Mouse (Mus musculus) midbrain, embryonic 13.5 days (tissue): ENCODE measurements at regions not wholly inside any gene's neighbourhood (a gene's known extent, or its start where the extent isn't known, plus 50 kb on each side); places are given as distances from the start of the nearest gene placed in this dataset. TPM values are rescaled to one million over a fixed set of nuclear protein-coding genes. Genes with fewer than 3 reads are reported as not detected.

Source experiments
- ATAC-seq: fragments of 200-750 bp; cut with Nextera tagmentation; 2 replicates; pipeline ENCODE4 v1.8.0; 2017; ENCODE audit warnings: mild to moderate bottlenecking, moderate TSS enrichment, moderate library complexity
- H3K27ac ChIP-seq: fragments of 300-500 bp; sonication (generic); 2 replicates; pipeline ENCODE4 v1.5.1; 2015; ENCODE audit warnings: inconsistent platforms, mild to moderate bottlenecking, moderate library complexity
- H3K27me3 ChIP-seq: fragments of 300-500 bp; sonication (generic); 2 replicates; pipeline ENCODE4 v1.6.1; 2015; ENCODE audit warnings: mild to moderate bottlenecking, inconsistent platforms
- H3K36me3 ChIP-seq: fragments of 300-500 bp; sonication (generic); 2 replicates; pipeline ENCODE4 v1.6.1; 2015; ENCODE audit warnings: mild to moderate bottlenecking, inconsistent platforms
- H3K4me1 ChIP-seq: fragments of 300-500 bp; sonication (generic); replicated peaks from 2 replicates; pipeline ENCODE4 v1.6.1; 2015; ENCODE audit warnings: inconsistent platforms
- H3K4me2 ChIP-seq: fragments of 300-500 bp; sonication (generic); replicated peaks from 2 replicates; pipeline ENCODE4 v1.6.1; 2015; ENCODE audit warnings: moderate library complexity, mild to moderate bottlenecking, inconsistent platforms
- H3K4me3 ChIP-seq: fragments of 300-500 bp; sonication (generic); replicated peaks from 2 replicates; pipeline ENCODE4 v1.5.1; 2015; ENCODE audit warnings: mild to moderate bottlenecking, inconsistent platforms
- H3K9ac ChIP-seq: fragments of 300-500 bp; sonication (generic); replicated peaks from 2 replicates; pipeline ENCODE4 v1.6.1; 2015; ENCODE audit warnings: mild to moderate bottlenecking, inconsistent platforms
- H3K9me3 ChIP-seq: fragments of 300-500 bp; sonication (generic); 2 replicates; pipeline ENCODE4 v1.6.1; 2016; ENCODE audit warnings: mild to moderate bottlenecking, inconsistent platforms
- WGBS: fragments of 180-500 bp; shearing (Covaris S2); methylation state at CpG from one replicate; pipeline ENCODE4 v1.1.7; 2015; 5-methylcytosine and 5-hydroxymethylcytosine counted together
- microRNA-seq: library from miRNA; unstranded; fragments of <30 nt; microRNA quantifications from one replicate; pipeline ENCODE4, GENCODE M21; 2016

- no peaks in the 10 kb centered on the region for H3K27me3 ChIP-seq
- H3K4me3 ChIP-seq = no peak overlapping the region
- no peaks in the 10 kb centered on the region for H3K36me3 ChIP-seq
- H3K27ac ChIP-seq = no peak overlapping the region
- H3K4me1 ChIP-seq = no peaks in the 10 kb centered on the region
- ATAC-seq = no peak
- H3K9ac ChIP-seq = no peak overlapping the region
- no peaks in the 10 kb centered on the region for H3K9me3 ChIP-seq
- H3K4me2 ChIP-seq = no peak overlapping the region
Measured at GRCm38 (mm10) chr10:44589352-44589751, 61.1 kb upstream of the Prdm1 start.

DNA sequence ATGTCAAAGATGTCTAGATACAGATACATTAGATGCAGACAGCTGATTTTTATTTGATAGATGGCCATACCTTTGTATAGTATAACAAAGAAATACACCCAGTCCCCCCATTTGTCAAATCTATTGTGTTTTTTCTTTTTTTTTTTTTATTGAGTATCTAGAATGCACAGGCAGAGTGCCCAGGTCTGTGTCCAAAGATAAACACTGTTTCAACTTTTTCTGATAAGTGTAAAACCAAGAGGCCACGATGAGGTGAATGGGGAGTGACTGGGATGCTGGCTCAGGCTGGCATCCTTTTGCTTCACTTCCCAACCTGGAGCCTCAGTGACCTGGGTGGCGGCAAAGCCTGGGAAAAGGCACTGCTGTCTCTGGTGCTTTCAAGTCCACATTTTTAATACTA, 54.4 kb upstream of the Prdm1 start:
- no peak overlapping the region for H3K27ac ChIP-seq

More for the DNA sequence above, 54.4 kb upstream of the Prdm1 start:
- Histone ChIP-seq H3K9ac (no peak overlapping the region), H3K4me2 (no peak overlapping the region), H3K4me1 (no peaks in the 10 kb centered on the region), H3K27me3 (no peaks in the 10 kb centered on the region), H3K4me3 (no peak overlapping the region), H3K9me3 (no peaks in the 10 kb centered on the region), H3K36me3 (no peaks in the 10 kb centered on the region)
- WGBS = 82% methylated on average over 2 of the region's 2 CpGs
- ATAC-seq = no peak

Small RNA genes lying in the stretch of these regions (microRNA-seq; reads per million reads assigned to microRNA genes)
- not detected for gene Gm24271
